Mouse (Mus musculus): ENCODE data around the gene Rps9.

- no peak for TF ChIP-seq CTCF (conservative IDR thresholded peaks at IDR 0.05 in 1 of 2, IDR thresholded peaks at IDR 0.05 in 1 of 2; ENCODE audit: low read depth in 2 of 2, low read length in 2 of 2)
- TF ChIP-seq EP300 (IDR thresholded peaks at IDR 0.05; ENCODE audit: low read length) = no peak
- TF ChIP-seq ZNF384 (IDR thresholded peaks at IDR 0.05; ENCODE audit: low read depth, low read length) = no peak; the same call in 1 of the 2 replicates
- no peak for TF ChIP-seq MAFK (IDR thresholded peaks at IDR 0.05; ENCODE audit: insufficient replicate concordance, low read length)
Observed at GRCm38 (mm10) chr7:3664524-3665214, 39.1 kb upstream of the Rps9 start.

Measured in CH12.LX (cell line).